Mouse (Mus musculus): ENCODE data around the gene Antxr1. TPM values are rescaled to one million over a fixed set of nuclear protein-coding genes. Genes with fewer than 3 reads are reported as not detected.

Gene Antxr1
- polyA plus RNA-seq, 1 experiment: not detected

- TF ChIP-seq GATA1 (IDR thresholded peaks at IDR 0.05; ENCODE audit: low read length): no peak
Observed at GRCm38 (mm10) chr6:87272202-87272601, 63.4 kb downstream of the Antxr1 start.

- TF ChIP-seq GATA1 (IDR thresholded peaks at IDR 0.05; ENCODE audit: low read length): no peak
Observed at GRCm38 (mm10) chr6:87270452-87270851, 65.2 kb downstream of the Antxr1 start.

GRCm38 (mm10) chr6:87269950-87270349 is 65.7 kb downstream of the Antxr1 start:
- no peak for TF ChIP-seq GATA1 (IDR thresholded peaks at IDR 0.05; ENCODE audit: low read length)

GRCm38 (mm10) chr6:87262666-87263065 is 73.0 kb downstream of the Antxr1 start:
- no peak for TF ChIP-seq GATA1 (IDR thresholded peaks at IDR 0.05; ENCODE audit: low read length)

- TF ChIP-seq GATA1 (IDR thresholded peaks at IDR 0.05; ENCODE audit: low read length): no peak
Observed at GRCm38 (mm10) chr6:87258976-87259375, 76.6 kb downstream of the Antxr1 start.

- TF ChIP-seq GATA1 (IDR thresholded peaks at IDR 0.05; ENCODE audit: low read length): no peak
Observed at GRCm38 (mm10) chr6:87257981-87258775, 77.4 kb downstream of the Antxr1 start.

GRCm38 (mm10) chr6:87257471-87257870 is 78.2 kb downstream of the Antxr1 start:
- no peak for TF ChIP-seq GATA1 (IDR thresholded peaks at IDR 0.05; ENCODE audit: low read length)

GRCm38 (mm10) chr6:87255668-87256067 is 80.0 kb downstream of the Antxr1 start:
- no peak for TF ChIP-seq GATA1 (IDR thresholded peaks at IDR 0.05; ENCODE audit: low read length)

- TF ChIP-seq GATA1 (IDR thresholded peaks at IDR 0.05; ENCODE audit: low read length): no peak
Observed at GRCm38 (mm10) chr6:87254756-87255155, 80.9 kb downstream of the Antxr1 start.

GRCm38 (mm10) chr6:87251716-87252115 is 83.9 kb downstream of the Antxr1 start:
- TF ChIP-seq GATA1 (IDR thresholded peaks at IDR 0.05; ENCODE audit: low read length): no peak

GRCm38 (mm10) chr6:87250701-87251100 is 84.9 kb downstream of the Antxr1 start:
- no peak for TF ChIP-seq GATA1 (IDR thresholded peaks at IDR 0.05; ENCODE audit: low read length)

GRCm38 (mm10) chr6:87248226-87248834 is 87.3 kb downstream of the Antxr1 start:
- no peak for TF ChIP-seq GATA1 (IDR thresholded peaks at IDR 0.05; ENCODE audit: low read length)

GRCm38 (mm10) chr6:87244117-87245100 is 91.2 kb downstream of the Antxr1 start:
- no peak for TF ChIP-seq GATA1 (IDR thresholded peaks at IDR 0.05; ENCODE audit: low read length)

- no peak for TF ChIP-seq GATA1 (IDR thresholded peaks at IDR 0.05; ENCODE audit: low read length)
Observed at GRCm38 (mm10) chr6:87237260-87237659, 98.4 kb downstream of the Antxr1 start.

GRCm38 (mm10) chr6:87236061-87236460 is 99.6 kb downstream of the Antxr1 start:
- no peak for TF ChIP-seq GATA1 (IDR thresholded peaks at IDR 0.05; ENCODE audit: low read length)

GRCm38 (mm10) chr6:87233111-87233510 is 102.5 kb downstream of the Antxr1 start:
- TF ChIP-seq GATA1 (IDR thresholded peaks at IDR 0.05; ENCODE audit: low read length): no peak
